Mouse (Mus musculus) layer of hippocampus, postnatal 25 days (tissue): ENCODE results near the gene Ctdspl. TPM values are rescaled to one million over a fixed set of nuclear protein-coding genes. Genes with fewer than 3 reads are reported as not detected.

Source experiments
- DNase-seq, 2 experiments: peaks; one replicate each; pipeline ENCODE4 v3.0.0; 2022; ENCODE audit warnings: mixed read lengths in 2 of 2, low spot score in 1 of 2; ENCODE audit errors: extremely low spot score in 1 of 2
- total RNA-seq, 2 experiments: library from RNA; stranded (reverse); gene quantifications; 2 replicates each; pipeline ENCODE4 v1.2.3; 2021

The Ctdspl gene
- total RNA-seq, 2 experiments from 2014 or later = 23.7 to 24.4 TPM

- no peak for DNase-seq
These were observed 126.1 kb downstream of the Ctdspl start, which contains the start of gene Vill for GRCm38 (mm10) chr9:119052154-119052944. Vill (plus strand) TSS chr9:119052778.

- no peak for DNase-seq
These were observed 127.8 kb downstream of the Ctdspl start for GRCm38 (mm10) chr9:119053964-119054576.

GRCm38 (mm10) chr9:119055336-119055735, 129.1 kb downstream of the Ctdspl start:
- no peak for DNase-seq

- DNase-seq = no peak
These were observed 132.0 kb downstream of the Ctdspl start for GRCm38 (mm10) chr9:119058245-119058644.

- DNase-seq = no peak
These were observed 134.4 kb downstream of the Ctdspl start for GRCm38 (mm10) chr9:119060701-119061100.

GRCm38 (mm10) chr9:119063036-119063644, 136.9 kb downstream of the Ctdspl start:
- no peak for DNase-seq

GRCm38 (mm10) chr9:119064296-119064695, 138.0 kb downstream of the Ctdspl start:
- no peak for DNase-seq

GRCm38 (mm10) chr9:119067601-119068000, 141.3 kb downstream of the Ctdspl start:
- peak; percentile 74 to 92 for DNase-seq

GRCm38 (mm10) chr9:119068266-119068665, 142.0 kb downstream of the Ctdspl start:
- DNase-seq = no peak

GRCm38 (mm10) chr9:119070173-119070825, 144.0 kb downstream of the Ctdspl start:
- no peak for DNase-seq

- DNase-seq = no peak
These were observed 145.5 kb downstream of the Ctdspl start for GRCm38 (mm10) chr9:119071786-119072185.

GRCm38 (mm10) chr9:119073184-119073895, 147.1 kb downstream of the Ctdspl start:
- DNase-seq = no peak

GRCm38 (mm10) chr9:119075685-119076084, 149.4 kb downstream of the Ctdspl start:
- DNase-seq = no peak

GRCm38 (mm10) chr9:119080040-119080675, 153.9 kb downstream of the Ctdspl start:
- no peak for DNase-seq

GRCm38 (mm10) chr9:119082039-119082438, 155.8 kb downstream of the Ctdspl start:
- no peak for DNase-seq

GRCm38 (mm10) chr9:119082656-119083430, 156.6 kb downstream of the Ctdspl start:
- no peak for DNase-seq

GRCm38 (mm10) chr9:119083966-119084365, 157.7 kb downstream of the Ctdspl start:
- no peak for DNase-seq

- DNase-seq = no peak
These were observed 160.2 kb downstream of the Ctdspl start for GRCm38 (mm10) chr9:119086451-119086850.

GRCm38 (mm10) chr9:119087309-119087708, 161.1 kb downstream of the Ctdspl start:
- no peak for DNase-seq
